Mouse (Mus musculus) lung, postnatal 10 days (tissue): Measurements from ENCODE around the gene Ubb.

Source experiments
- DNase-seq: peaks from one replicate; pipeline ENCODE4 v3.0.0; 2021

Ubb gene

DNA sequence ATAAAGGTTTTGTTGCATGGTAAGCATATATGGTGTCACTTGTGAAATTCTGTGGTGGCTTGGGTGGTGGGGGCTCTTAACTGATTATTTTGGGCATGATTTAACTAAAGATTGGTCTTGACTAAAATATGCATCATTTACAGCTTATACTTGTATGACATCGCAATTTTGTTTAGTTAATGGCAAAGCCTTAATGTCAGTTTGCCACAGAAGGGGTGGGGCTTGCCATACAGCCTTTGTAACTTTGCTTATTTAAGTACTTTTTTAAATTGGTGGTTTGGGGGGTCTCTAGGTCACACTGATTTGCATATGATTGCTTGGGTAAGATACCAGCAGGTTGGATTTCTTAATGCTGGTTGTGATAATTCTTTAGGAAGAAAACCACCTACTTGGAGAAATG is 2.2 kb downstream of the Ubb start:
- DNase-seq = no peak

GRCm38 (mm10) chr11:62553633-62554032 is 2.7 kb downstream of the Ubb start:
- no peak for DNase-seq

GRCm38 (mm10) chr11:62554163-62554855 is 3.3 kb downstream of the Ubb start:
- DNase-seq = no peak

- no peak for DNase-seq
Measured at GRCm38 (mm10) chr11:62554934-62555517, 4.1 kb downstream of the Ubb start.

DNA sequence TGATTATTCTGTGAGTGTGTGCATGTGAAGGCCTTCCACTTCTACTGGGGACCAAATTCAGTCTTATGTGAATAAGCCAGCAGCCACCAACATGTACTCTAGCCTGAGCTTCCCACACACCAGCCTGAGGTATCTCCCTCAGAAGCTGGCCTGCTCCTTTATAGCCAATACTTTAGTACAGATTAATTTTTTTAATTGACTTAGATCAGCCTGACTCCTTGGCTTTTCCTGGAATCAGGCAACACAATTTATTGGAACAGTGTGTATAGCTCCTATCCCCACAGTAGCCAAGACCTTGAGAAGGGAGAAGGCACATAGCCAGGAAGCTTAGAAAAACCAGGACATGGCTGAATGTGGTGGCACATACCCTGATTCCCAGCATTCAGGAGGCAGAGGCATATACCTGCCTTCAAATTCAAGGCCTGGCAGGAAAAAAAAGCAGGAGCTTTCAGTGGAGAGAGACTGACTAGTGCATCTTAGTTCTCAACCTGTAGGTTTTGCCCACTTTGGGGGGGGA is 5.0 kb downstream of the Ubb start:
- DNase-seq = no peak

DNA sequence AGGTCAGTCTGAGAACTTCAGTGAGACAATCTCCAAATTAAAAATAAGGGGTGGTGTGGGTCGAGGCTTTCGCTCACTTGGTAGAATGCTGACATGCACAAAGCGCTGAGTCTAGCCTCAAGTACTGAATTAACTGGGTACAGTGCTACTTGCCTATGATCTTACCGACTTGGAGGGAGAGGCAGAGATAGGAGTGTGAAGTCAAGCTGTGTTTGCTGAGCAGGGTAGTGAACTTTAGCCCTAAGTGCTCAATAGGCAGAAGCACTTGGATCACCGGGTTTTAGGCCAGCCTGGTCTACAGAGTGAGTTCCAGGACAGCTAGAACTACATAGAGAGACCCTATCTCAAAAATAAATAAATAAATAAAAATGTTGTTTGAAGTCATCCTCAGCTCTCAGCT is 6.2 kb downstream of the Ubb start:
- DNase-seq = no peak

DNA sequence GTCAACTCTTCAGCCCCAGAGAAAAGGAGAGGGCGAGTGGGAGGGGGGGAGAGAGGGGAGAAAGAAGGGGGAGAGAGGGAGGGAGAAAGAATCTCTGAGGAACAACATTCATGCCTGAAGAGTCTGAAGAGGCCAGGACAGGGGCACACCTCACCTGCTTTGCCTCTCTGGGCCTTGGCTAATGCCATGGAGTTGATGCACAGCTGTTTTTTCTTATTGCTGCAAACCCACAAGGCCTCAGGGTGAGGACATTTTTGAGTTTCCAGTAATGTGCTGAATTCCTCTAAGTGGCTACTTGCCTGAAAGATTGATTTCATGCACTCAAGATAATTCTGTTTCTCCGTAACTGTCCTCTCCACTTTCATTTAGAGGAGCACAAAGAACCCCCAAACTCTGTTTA is 7.2 kb downstream of the Ubb start:
- no peak for DNase-seq

DNA sequence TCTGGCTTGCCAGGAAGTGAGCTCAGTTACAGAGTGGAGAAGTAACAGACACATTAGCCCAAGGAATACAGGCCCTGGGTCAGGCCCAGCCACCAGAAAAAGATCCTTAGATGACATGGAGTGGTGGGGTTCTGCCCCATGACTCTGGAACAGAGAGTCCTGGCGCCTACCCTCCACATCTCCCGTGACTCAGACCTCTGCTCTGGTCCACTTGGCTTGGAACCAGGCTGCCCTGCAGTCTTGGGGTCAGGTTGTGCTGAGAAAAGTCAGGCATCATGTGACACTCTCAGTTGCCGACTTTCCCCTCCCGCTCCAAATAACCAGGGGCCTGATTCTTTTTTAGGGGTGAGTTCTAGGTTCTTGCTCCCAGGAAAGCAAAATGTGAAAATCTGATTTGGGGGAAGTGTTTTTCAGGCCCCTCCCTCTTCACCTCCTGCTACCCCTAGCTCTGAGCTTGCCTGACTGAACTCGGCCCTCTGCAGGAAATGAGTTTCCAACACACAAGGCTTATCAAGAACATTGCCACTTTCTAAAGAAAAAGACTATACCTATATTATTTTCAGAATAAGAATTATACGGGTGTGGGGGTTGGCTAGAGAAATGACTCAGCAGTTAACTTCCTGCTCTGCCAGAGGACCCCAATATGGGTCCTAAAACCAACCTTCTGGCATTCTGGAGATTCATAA is 8.1 kb downstream of the Ubb start:
- DNase-seq = peak; percentile 33

GRCm38 (mm10) chr11:62560463-62561016 is 9.6 kb downstream of the Ubb start:
- no peak for DNase-seq

- no peak for DNase-seq
Measured at GRCm38 (mm10) chr11:62563590-62563989, 12.6 kb downstream of the Ubb start.

DNA sequence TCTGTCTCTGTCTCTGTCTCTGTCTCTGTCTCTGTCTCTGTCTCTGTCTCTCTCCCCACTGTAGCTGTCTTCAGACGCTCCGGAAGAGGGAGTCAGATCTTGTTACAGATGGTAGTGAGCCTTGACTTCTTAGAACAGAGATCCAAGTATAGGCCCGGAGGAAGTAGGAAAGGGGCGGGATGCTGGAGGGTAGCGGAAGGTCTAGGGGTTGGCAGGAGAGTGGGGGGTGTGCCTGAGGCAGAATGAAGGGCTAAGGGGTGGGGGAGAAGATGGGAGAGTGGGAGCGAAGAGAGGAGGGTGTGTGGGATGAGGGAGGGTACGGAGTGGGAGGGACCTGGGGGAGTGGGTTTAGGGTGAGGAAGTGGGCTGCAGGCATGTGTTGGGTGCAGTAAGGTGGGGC is 14.8 kb downstream of the Ubb start:
- no peak for DNase-seq

DNA sequence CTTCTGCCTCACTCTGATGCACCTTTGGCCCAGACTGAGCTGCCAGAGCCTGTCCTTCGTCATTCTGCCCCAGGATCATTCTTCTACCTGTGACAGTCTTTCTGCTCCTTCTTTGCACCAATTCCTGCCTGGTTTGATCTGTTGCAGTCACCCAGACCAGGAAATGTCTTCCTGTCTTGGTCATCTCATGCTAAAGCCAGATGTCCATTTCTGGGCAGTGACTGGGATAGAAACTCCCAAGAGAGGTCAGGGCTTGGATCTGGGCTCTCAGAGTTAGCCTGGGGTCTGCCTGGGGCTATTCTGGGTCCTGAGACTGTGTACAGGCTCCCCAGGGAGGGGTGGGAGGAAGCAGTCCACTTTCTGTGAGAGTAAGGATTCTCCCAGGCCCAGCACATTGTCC is 15.2 kb downstream of the Ubb start:
- no peak for DNase-seq

GRCm38 (mm10) chr11:62568300-62568699 is 17.3 kb downstream of the Ubb start:
- no peak for DNase-seq

GRCm38 (mm10) chr11:62573959-62574702 is 23.2 kb downstream of the Ubb start, which contains the start of gene Trpv2:
Gene Trpv2, plus strand, starts transcription at chr11:62574486.
- peak; percentile 11 for DNase-seq

DNA sequence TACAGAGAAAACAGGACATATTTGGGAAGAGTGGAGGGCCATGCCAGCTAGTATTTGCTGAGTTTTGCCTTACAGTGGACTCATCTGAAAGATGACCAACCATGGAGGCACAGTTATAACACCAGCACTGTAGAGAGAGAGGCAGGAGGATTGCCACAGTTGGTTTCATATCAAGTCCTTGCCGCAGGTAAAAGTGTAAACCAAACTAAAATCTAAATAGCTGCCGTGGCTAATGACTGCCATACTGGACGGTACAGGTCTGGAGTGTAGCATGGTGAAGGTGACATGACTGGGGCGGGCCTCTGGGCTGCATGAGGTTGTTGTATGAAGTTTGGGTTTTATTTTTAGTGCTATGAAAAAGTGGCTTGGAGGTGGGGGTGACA is 23.7 kb downstream of the Ubb start:
- no peak for DNase-seq

DNA sequence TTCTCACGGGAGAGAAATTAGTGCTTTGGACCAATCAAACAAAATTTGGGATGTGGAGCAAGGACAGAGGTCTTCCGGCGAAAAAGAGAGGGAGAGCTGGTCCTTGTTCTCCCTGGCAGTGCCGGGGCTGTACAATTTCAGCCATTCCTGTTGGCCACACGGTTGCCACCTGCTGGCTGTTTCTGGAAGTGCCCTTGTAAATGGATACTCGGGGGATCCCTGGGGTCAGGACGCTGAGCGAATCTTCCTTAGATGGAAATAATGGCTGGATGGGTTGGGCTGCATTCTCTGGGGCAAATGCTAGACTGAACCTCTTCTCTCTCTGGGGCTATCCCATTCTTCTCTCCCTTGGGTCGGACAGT is 24.3 kb downstream of the Ubb start:
- DNase-seq = peak; percentile 92

- peak; percentile 53 for DNase-seq
Measured at GRCm38 (mm10) chr11:62575659-62576438, 24.9 kb downstream of the Ubb start.

DNA sequence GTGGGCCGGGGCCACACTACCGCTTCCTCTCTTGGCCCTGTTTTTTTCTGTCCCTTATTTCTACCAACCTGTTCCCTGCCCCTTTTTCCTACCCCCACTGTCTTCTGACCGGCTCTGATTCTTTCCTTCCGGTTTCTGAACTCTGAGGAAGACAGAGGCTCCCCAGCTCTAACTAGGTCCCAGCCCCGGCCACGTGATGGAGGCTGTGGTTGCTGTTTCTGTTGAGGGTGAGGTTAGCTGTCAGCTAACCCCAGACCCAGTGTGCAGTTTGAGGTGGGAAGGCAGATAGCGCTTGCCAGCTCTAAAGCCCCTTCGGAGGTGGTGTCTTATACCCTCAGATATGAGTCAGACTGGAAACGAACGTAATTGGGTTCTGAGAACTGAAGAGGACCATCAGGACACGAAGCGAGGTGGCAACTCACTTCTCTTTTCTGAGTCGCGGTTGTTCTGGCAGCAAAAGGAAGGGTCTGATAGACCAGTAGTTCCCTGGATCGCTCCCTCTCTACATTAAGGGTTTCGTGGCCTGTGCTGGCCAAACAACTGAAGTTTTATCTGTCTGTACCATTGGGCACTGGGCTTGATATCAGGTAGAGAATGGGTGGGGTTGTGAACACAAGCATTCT is 25.7 kb downstream of the Ubb start:
- DNase-seq = peak; percentile 21

GRCm38 (mm10) chr11:62583031-62583430 is 32.1 kb downstream of the Ubb start:
- DNase-seq = no peak

GRCm38 (mm10) chr11:62584671-62585206 is 33.8 kb downstream of the Ubb start:
- no peak for DNase-seq

GRCm38 (mm10) chr11:62587034-62587433 is 36.1 kb downstream of the Ubb start:
- no peak for DNase-seq

DNA sequence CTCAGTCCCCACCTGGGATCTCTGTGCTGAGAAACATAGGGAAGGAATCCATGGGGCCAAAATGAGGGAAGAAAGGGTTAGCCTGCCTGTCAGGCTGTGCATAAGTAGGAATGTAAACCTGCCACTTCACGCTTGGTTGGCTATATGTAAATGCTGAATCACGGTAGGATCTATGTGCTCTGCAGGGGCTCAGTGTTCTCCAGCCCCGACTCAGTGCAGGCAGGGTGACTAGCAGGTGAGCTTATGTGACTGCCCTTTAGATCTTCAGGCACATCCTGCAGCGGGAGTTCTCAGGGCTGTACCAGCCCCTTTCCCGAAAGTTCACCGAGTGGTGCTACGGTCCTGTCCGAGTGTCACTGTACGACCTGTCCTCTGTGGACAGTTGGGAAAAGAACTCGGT is 38.4 kb downstream of the Ubb start:
- DNase-seq = no peak
